Mouse (Mus musculus): ENCODE results near the gene Col2a1.

Gene Col2a1

DNA sequence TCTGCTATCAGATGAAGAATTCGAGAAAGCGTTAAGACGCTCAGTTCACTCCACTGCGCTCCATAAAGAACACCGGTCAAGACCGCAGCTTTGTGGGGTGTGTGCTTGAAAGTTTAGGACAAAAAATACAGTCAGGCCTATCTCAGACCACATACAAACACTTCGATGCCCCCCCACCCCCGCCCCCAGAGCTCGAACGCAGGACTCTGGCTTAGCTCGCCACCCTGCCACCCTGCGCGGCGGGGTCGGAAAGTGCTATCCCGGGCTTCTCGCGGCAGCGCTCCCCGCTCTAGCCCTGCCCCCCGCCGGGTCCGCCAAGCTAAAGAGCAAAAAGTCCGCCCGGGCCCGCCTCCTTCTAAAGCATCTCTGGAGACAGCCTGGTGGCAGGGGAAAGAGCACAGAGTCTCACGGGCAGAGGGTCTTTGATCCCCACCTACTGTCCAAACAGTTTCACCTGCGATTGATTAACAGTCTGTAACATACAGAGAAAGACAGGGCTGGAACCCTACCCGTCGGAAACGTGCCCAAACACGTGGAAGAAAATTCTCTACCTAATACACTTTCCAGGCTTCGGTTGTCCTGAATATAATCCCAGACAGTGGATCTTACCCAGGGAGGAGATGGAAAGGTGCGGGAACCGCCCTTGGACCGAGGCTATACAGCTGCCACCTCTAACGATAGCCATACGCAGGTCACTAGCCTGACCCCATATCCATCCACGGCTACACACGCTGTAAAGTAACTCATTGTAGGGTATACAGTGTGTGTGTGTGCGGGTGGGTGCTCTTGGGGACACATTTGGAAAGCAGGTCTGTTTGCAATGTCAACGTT is 1.3 kb downstream of the Col2a1 start:
- DNase-seq (ENCODE audit: low read depth): no peak

DNA sequence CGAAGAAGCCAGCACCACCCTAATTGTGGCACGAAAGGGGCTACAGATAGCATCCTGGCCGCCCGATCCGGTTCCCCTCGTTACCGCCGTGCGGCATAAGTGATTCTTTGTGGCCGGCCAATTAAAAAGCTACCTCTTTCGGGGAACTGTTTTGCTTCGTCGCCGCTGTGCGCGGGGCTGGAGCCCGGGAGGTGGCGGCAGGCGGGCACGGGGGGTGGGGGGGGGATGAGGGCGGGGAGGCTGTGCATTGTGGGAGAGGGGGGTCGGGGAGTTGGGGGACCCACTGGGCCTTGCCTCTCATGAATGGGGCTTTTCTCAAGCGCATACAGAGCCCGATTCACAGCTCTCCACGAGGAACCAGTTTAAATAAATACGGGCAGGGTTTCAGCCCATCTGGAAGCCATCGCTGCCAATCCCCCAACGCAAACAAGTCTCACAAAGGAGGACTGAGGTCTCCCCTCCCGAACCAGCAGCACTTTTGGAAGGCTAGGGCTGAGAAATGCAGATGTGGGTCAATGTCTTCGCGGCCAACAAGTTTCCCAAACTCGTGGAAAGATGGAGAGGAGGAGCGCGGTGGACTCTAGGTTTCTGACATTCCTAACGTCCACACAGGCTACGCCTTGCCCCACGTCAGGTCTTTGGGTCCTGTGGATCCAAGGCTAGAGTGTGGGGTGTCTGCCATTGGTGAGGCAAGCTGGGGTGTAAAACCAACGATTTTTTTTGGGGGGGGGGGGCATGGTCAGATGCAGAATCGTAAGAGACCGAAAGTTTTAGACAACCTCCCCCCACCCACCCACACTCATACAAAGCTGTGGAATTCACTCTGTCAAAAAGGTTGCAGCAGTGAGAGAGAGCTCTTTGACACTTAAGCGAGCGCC is 2.1 kb downstream of the Col2a1 start:
- no peak for DNase-seq (ENCODE audit: low read depth)

DNA sequence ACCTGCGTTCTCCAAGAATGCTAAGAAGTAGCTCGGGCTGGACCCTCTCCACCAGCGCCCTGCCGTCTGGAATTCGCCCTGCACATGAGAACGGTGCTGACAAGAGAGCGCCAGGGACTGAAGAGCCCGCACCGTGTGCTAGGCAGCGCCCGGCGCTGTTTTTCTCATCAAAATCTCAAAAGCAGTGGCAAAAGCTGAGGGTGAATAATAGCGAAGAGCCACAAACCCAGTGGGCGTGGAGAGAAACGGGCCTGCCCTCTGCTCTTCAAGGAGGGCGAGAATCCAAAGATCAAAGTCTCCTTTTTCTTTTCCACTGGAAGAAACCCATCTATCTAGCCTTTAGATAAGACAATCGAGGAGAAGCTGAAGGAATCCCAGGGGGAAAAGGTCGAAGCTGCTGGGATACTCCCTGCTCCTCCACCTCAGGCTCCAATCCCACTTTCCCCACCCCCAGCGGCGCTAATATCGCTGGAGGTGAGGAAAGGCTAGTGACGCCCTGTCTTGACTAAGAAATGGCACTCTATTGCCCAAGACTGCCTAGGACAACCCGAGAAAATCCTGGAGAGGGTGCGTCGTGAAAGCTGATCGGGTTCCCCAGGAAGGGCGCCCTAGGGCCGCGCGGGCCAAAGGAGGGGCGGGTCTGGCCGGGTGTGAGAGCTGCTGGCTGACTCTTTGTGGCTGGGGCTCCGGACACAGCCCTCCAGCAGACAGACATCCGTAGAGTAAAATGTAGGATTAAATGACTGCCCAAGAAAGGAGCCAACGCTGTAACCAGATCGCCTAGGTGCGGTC is 3.0 kb downstream of the Col2a1 start:
- DNase-seq (ENCODE audit: low read depth): no peak

DNA sequence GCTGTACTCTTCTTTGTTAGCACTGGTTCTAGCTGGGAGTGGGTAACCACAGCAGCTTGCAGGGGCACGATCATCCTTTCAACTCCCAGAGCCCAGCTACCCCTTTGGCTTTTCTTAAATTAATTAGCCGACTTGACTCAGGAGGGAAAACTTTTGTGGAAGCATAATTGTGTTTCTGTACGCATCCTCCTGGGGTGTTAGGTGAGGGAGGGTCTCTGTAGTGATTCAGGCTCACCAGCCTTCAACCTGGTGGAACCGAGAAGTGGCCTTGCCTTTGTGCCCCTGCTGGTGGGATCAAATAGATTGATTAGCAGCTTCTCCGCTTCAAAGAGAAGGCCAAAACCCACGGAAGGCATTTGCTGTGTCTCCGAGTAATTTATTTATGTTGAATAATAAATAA is 4.5 kb downstream of the Col2a1 start:
- DNase-seq (ENCODE audit: low read depth): no peak

DNA sequence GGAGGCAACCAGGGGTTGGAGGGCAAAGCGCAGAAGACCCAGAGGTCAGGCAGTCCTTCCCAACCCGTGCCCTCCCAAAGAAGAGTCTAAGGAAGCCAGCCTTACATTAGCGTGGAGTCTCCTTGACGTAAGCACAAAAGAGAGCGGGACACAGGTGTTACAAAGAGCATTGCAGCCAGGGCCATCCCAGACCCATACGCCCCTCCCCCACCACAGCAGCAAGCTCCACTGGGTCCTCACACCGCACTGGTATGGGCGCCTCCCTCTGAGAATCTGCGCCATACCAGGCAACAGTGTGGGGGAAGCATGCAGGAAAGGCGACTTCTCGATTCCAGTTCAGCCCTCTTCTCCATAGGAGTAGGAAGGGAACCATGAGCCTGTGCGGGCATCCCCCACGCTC is 4.9 kb downstream of the Col2a1 start:
- DNase-seq (ENCODE audit: low read depth): no peak

DNA sequence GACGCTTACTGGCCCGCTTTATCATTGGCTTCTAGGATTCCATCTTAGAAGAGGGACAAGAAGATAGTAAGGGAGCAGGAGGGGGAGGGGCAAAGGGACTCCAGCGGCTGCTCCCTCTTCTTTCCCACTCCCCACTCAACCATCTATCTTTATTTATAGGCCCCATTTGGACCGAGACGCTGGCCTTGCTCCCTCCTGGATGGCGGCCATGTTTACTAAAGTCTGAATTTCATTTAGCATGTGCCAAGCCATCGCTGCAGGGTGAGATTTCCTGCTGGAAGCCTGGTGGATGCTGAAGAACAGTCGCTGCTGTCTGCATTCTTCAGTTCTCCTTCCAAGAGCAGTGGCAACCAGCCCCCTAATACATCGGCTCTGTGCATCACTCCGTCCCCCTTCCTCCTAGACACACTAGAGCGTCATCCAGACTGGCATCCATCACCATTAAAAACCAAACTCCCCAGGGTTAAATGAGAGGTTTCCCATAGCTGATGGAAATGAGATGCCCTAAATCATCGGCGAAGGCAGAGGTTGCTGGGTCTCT is 7.7 kb downstream of the Col2a1 start:
- no peak for DNase-seq (ENCODE audit: low read depth)

DNA sequence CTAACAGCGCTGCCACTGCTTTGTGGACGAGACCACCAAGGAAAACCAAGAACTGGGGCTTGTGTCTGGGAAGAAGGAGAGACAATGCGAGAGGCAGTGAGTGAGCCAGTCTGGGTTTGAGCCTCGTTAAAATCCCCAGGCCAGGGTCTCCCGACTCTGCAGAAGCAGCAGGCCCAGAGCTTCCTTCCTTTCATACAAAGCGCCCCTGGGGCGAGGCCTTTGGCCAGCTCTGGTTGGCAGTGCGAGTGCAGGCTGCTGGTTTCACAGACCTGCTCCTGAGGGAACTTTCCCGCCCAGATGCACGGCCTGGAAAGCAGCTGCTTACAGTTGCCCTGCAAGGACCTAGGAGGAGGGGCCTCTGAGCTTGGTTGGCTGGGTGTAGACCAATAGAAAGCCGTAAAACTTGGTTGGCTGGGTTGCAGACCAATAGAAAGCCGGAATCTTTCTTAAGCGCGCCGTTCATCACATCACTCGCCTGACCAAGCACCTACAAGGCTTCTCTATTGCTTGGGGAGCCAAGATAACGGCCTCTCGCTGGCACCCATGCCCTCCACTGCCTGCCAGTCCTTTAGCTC is 11.7 kb downstream of the Col2a1 start:
- DNase-seq (ENCODE audit: low read depth): peak; percentile 71

DNA sequence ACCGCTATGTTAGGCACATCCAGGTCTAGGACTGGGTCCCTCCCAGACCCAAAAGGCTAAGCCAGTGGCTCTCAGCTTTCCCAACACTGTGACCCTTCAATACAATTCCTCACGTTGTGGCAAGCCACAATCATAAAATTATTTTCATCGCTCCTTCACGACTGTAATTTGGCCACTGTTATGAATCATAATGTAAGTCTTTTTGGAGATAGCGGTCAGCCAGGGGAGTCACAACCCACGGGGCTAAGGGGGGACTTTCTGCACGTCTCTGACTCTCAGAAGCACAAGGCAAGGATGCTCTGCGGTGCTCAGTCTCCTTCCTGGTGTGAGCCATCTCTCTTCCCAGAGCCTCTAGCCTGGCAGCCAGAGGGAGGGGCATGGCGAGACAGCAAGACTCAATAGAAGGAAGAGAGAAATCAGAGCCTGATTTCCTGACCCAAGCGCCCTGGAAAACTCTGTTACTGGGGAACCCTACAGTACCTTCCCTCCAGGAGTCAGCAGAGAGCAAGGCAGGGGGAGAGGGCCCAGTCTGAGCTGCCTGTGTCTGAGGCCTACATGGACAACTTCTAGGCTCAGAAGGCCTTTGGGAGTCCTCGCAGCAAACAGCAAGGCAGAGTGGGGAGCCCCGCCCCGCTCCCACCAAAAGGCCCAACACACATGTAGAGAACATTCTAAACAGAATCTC is 12.3 kb downstream of the Col2a1 start:
- DNase-seq (ENCODE audit: low read depth): no peak

DNA sequence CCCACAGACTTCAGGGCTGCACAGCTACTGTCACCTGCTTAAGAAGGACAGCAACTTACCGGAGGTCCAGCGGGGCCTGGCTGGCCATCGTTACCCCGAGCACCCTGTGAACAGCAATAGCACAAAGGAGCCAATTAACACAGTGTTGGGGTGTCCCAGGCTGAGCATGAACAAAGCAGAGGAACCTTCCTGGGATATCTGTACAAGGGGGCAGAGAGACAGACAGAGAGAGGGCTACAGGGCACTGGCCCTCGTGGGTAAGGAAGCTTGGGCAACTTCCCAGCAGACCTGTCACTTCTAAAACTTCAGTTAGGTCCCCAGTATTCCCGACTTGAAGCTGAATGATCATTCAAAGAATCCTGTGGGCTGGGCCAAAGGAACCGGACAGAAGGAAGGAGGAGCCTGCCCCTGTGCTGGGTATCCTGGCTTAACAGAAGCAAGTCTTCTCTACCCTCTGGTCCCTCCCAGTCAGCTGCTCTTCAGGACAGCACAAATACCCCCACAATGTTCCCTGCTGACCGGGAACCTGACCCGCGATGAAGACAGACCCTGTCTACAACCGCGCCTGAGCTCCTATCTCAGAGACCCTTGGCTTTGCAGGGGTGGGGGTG is 13.1 kb downstream of the Col2a1 start:
- DNase-seq (ENCODE audit: low read depth): no peak

DNA sequence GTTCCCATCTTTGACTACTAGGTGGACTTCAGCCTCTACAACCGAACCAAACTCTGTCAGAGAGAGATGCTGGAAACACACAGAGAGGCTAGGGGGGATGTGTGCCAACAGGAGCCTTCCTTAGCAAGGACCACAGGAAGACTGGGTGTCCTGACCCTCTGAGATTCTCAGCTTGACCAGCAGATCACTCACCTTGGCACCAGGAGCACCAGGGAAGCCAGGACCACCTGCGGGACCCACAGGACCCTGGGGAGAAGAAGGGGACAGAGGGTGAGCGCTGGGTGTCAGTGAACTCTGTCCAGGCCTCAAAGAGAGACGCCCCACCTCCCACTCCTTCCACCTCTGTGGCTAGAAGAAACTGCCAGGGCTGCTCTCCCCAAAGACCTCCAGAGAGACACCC is 13.8 kb downstream of the Col2a1 start:
- no peak for DNase-seq (ENCODE audit: low read depth)

DNA sequence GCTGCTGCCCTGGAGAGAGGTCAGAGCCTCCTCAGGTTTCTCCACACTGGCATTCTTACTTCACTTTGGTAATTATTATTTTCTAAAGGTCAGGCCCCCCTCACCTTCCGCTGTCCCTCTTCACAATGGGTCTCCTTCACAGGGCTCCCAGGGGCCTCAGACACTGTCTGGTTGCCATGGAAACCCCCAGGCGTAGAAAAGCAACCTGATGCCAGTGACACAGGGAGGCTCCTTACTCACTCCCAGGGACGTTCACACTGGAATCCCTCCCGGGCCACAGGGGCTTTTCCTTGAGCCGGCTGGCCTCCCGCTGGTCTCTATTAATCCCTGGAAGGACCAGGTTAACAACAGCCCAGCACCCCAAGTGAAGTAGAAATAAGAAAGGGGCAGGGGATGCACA is 14.4 kb downstream of the Col2a1 start:
- no peak for DNase-seq (ENCODE audit: low read depth)

DNA sequence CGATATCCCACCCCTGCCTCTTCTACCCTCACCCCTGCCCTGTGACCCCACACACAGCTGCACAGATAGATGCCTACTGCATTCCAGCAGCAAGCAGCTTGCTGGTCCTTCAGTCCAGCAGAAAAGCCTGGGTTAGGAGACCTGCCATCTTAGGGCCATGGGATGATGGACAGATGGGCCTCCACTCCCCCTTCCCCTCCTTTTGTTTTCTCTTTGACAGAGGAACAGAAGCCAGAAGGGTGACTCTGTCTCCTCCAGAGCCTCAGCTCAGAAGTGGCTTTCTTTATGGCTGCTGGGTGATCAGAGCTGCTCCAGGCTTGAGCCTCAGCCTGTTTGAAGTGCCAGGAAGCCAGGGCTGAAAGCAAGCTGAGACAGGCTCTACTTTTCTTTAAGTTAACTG is 15.0 kb downstream of the Col2a1 start:
- DNase-seq (ENCODE audit: low read depth): no peak

DNA sequence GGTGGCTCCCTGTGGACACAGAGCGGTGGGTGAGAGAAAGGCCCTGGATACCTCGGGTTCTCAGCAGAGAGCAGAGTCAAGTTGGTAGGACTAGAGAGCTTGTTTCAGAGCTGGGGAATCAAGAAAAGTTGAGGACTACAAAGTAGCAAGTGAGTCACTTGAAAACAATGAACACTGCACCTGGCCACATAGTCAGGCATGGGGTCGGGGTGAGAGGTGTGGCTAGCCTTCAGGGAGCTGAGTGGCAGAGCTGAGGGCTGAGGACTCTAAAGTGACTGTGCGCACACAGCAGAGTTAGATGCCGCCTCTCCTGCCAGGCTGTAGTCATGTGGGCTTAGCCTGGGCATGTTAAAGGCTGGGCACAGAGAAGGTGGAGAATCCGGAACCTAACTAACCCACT is 22.9 kb downstream of the Col2a1 start:
- no peak for DNase-seq (ENCODE audit: low read depth)

DNA sequence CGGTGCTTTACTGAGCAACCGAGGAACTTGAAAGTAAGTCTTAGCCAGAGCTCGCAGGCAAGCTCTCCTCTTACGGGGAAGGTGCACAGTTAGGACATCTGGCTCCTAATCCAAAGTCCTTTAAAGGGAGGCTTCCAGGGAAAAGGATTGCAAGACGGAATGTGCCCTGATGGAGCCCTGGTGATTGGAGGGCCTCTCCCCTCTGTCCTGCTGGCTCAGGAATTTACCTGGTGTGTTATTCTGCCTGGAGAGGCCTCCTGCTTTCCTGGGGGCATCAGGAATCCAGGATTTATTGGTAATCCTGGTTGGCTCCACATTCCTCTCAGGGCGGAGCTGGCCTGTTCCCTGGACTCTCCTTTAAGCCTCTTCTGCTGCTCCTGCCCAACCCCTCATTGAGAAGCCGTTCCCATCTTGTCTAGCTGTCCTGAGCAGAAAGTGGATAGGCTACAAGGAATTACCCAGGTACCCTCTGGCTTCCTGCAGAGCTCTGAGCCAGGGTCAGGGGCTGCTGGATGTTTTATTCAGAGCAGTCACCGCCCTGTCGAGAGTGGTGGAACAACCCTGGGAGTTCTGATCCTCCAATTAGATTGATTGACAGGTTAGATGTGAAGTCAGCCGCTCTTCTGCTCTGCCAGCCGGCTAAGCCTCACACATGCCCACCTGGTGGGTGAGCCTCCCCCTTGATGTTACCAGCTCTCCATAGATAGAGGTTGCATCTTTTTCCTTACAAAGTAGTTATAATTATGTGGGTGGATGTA is 31.1 kb downstream of the Col2a1 start:
- no peak for DNase-seq (ENCODE audit: low read depth)

DNA sequence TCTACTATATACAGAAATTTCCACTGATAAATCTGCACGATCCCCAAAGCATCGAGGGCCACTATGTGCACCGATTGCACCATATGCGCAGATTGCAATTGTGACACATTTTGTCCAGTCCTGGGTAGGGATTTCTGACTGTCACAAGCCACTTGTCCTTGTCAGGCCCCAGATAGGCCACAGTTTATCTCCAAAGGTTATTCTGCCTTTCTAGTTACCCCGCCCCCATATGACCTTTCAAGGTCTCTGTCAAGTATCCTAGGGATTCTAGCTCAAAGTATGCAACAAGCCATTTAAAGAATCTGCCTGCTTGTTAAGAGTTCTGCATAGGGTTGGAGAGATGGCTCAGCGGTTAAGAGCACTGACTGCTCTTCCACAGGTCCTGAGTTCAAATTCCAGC is 31.9 kb downstream of the Col2a1 start:
- no peak for DNase-seq (ENCODE audit: low read depth)

DNA sequence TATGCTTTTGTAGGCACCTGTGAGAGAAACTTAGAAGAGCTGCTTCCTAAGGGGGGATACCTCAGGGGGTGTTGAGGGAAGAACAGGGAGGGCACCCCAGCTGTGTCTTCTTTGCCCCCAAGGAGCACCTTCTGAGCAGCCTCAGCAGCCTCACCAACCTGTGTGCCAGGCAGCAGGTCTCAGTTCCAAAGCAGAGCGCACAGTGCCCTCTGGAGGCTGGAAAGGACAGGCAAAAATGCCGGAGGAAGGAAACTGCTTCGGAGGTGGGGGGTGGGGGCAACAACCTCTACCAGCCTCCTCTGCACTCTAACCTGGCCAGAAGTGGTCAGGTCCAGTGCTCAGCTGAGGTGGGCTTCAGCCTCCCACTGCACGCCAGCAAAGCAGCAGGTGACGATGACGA is 34.2 kb downstream of the Col2a1 start:
- DNase-seq (ENCODE audit: low read depth): peak; percentile 57

DNA sequence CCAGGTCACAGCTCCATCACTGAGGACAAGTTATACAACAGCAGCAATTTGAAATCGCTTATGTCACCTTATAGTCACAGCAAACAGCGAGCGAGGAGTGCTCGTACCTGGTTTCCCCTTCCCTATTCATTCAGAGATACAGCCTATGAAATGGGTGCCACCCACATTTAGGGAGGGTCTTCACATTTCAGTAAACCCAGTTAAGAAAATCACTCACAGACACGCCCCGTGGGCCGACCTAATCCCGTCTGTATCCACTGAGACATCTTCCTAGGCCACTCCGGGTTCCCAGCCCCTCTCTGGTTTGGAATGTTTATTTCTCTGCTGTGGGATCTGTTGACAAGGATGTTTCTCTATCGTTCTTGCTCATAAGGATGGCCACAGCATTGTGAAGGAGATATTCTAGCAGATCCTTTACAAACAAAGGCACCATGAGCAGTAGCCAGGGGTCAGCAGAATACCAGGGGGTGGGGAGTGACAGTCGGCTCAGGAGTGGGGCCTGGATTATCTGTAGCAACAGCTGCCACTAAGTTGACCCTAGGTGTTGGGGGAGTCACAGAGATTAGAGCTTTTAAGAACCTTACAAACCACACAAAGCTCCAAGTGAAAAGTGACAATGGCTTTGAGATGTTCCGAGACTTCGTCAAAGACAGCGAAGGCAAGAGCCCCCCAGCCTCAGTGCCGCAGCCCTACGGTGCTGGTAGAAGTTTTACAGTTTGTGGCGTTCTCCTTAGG is 39.0 kb downstream of the Col2a1 start:
- no peak for DNase-seq (ENCODE audit: low read depth)

DNA sequence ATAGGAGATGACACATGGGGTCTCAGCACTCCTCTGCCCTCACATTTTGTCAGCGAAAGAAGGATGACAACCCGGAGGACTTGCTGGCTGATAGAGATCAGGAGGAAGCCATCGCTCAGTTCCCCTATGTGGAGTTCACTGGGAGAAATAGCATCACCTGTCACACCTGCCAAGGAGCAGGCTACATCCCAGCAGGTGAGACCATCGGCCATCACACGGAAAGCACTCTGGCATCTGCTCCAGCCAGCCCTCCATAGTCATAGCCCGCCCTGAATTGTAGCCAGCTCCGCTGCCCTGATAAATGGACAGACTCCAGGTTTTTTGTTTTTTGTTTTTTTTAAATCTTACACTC is 39.7 kb downstream of the Col2a1 start:
- DNase-seq (ENCODE audit: low read depth): no peak

Measured in naive thymus-derived CD4-positive, alpha-beta T cell, adult 2 months (primary cell).